Mouse (Mus musculus): ENCODE measurements at regions not wholly inside any gene's neighbourhood (a gene's known extent, or its start where the extent isn't known, plus 50 kb on each side); places are given as distances from the start of the nearest gene placed in this dataset.

DNA sequence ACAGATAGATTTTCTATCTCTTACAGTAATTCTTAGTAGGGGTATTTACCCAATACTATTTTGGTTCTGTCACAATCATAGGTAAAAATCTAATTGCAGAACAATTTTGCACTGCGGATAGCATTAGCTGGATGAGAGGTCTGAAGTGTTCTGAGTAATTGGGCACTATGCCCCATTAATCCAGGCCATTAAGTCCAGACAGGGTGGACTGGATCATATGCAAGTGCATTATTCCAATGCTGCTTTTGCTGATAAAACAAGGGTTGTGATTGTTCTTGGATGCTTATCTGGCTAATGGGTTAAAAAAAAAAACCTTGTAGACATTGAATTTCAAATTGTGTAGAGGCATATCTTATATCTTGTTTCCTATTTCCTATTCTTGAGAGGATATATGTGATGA, 1732.6 kb upstream of the Gm6569 start:
- H3K9ac ChIP-seq (ENCODE audit: low read depth, low read length): no peak overlapping the region
- ATAC-seq (replicated peaks; ENCODE audit: low FRiP score) (no peak), DNase-seq (ENCODE audit: low spot score) (no peak)
- H3K27me3 ChIP-seq (replicated peaks; ENCODE audit: control insufficient read depth, insufficient read depth, low read length): no peaks in the 10 kb centered on the region
- H3K4me3 ChIP-seq (ENCODE audit: low read depth, low read length): no peak overlapping the region
- H3K4me2 ChIP-seq: no peak overlapping the region
- no peaks in the 10 kb centered on the region for H3K36me3 ChIP-seq (ENCODE audit: control insufficient read depth, insufficient read depth, low read length)
- 76% methylated on average over 1 of the region's 1 CpGs for WGBS
- H3K27ac ChIP-seq (ENCODE audit: low read depth, low read length): no peak overlapping the region
- no peaks in the 10 kb centered on the region for H3K9me3 ChIP-seq (ENCODE audit: control insufficient read depth, low read length)
- no peaks in the 10 kb centered on the region for H3K4me1 ChIP-seq (replicated peaks; ENCODE audit: control insufficient read depth, insufficient read depth, low read length)

DNA sequence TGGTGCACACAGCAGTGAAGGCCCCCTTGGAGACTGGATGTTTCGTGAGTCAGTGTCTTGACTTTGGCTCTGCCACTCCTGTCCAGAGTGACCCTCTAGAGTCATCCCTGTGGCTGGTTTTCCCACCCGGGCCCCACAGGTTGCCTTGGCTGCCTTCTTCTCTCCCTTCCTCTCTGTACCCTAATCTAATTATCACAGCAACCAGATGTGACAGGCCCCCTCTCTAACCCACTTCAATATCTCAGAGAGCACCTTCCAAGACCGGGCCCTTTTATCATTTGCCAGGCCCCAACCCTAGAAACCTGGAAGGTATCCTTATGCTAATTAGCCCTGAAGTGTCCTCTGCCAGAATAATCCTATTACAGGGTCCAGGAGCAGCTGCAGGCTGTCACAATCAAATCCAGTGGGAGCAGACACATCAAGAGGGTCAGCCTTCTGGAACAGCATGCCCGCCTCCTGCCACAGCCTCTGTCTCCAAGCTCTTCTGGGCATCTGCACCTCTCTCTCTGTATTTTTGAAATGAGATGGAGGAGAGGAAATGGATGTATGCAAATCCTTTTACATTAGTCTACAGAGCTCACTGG, 1728.4 kb upstream of the Gm6569 start:
- DNase-seq (ENCODE audit: low spot score): no peak
- Histone ChIP-seq H3K4me2 (no peak overlapping the region), H3K27ac (ENCODE audit: low read depth, low read length) (no peak overlapping the region), H3K4me1 (replicated peaks; ENCODE audit: control insufficient read depth, insufficient read depth, low read length) (no peaks in the 10 kb centered on the region), H3K27me3 (replicated peaks; ENCODE audit: control insufficient read depth, insufficient read depth, low read length) (no peaks in the 10 kb centered on the region), H3K4me3 (ENCODE audit: low read depth, low read length) (no peak overlapping the region), H3K9ac (ENCODE audit: low read depth, low read length) (no peak overlapping the region), H3K9me3 (ENCODE audit: control insufficient read depth, low read length) (no peaks in the 10 kb centered on the region), H3K36me3 (ENCODE audit: control insufficient read depth, insufficient read depth, low read length) (no peaks in the 10 kb centered on the region)
- ATAC-seq (replicated peaks; ENCODE audit: low FRiP score): no peak
- 57% methylated on average over 4 of the region's 4 CpGs for WGBS

DNA sequence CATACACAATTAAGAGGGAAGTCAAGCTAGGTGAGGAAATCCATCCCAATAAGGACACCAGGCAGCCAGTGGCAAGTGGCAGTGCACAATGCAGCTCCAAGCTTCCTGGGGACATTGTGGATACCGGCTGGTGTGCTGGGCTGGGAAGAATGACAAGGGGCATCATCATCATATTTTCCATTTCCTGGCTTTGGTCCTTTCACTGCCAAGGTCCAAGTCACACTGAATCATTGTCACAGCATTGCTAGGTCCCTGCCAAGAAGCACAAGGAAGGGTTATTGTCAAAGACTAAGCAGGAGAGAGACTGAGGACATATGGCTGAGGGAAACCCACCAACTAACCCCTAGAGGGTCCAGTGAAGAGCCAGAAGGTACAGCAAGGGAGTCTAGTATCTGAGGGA, 1723.8 kb upstream of the Gm6569 start:
- H3K9ac ChIP-seq (ENCODE audit: low read depth, low read length): no peak overlapping the region
- no peak overlapping the region for H3K4me2 ChIP-seq
- no peak overlapping the region for H3K4me3 ChIP-seq (ENCODE audit: low read depth, low read length)
- ATAC-seq (replicated peaks; ENCODE audit: low FRiP score): no peak
- no peaks in the 10 kb centered on the region for H3K9me3 ChIP-seq (ENCODE audit: control insufficient read depth, low read length)
- H3K4me1 ChIP-seq (replicated peaks; ENCODE audit: control insufficient read depth, insufficient read depth, low read length): no peaks in the 10 kb centered on the region
- 90% methylated on average over 1 of the region's 1 CpGs for WGBS
- H3K36me3 ChIP-seq (ENCODE audit: control insufficient read depth, insufficient read depth, low read length): no peaks in the 10 kb centered on the region
- H3K27ac ChIP-seq (ENCODE audit: low read depth, low read length): no peak overlapping the region
- H3K27me3 ChIP-seq (replicated peaks; ENCODE audit: control insufficient read depth, insufficient read depth, low read length): no peaks in the 10 kb centered on the region
- no peak for DNase-seq (ENCODE audit: low spot score)

DNA sequence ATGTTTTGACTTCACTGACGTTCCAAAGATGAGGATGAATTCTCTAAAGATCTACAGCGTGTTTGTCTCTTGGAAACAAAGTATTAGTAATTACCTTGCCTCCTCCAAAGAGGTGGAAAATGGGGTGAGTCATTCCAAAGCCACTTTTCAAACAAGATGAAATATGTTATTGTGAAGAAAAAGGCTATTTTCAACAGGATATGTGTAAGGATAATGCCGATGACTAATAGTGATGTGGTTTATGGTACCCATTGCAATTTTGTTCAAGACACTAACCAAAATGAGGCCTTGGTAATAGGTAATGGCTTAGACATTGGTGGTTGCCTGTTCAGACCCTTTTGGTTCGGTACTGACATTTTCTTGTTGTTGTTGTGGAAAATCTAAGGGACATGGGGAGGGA, 1717.6 kb upstream of the Gm6569 start:
- Histone ChIP-seq H3K4me3 (ENCODE audit: low read depth, low read length) (no peak overlapping the region), H3K36me3 (ENCODE audit: control insufficient read depth, insufficient read depth, low read length) (no peaks in the 10 kb centered on the region), H3K27me3 (replicated peaks; ENCODE audit: control insufficient read depth, insufficient read depth, low read length) (no peaks in the 10 kb centered on the region), H3K9ac (ENCODE audit: low read depth, low read length) (no peak overlapping the region), H3K27ac (ENCODE audit: low read depth, low read length) (no peak overlapping the region), H3K4me1 (replicated peaks; ENCODE audit: control insufficient read depth, insufficient read depth, low read length) (no peaks in the 10 kb centered on the region), H3K9me3 (ENCODE audit: control insufficient read depth, low read length) (no peaks in the 10 kb centered on the region), H3K4me2 (no peak overlapping the region)
- DNase-seq (ENCODE audit: low spot score): no peak
- no peak for ATAC-seq (replicated peaks; ENCODE audit: low FRiP score)
- WGBS: 71% methylated on average over 4 of the region's 4 CpGs

DNA sequence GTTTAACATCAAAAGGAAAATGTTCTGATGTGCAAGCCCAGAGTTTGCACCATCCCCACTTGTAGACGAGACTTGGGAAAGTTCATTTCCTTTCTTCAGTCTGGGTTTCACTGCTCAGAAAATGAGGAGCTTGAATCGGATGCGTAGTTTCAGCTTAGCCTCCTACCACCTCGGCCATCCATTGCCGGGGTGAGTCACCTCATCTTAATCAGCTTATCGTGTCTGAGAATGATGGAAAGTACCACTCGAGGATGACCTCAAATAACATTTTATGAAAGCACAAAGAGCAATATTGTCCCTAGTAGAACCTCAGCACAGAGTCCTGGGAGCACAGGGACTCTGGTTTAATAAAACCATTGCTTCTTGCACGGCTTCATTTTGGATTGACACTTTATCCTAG, 1700.1 kb upstream of the Gm6569 start:
- 74% methylated on average over 8 of the region's 8 CpGs for WGBS
- H3K9me3 ChIP-seq (ENCODE audit: control insufficient read depth, low read length): no peaks in the 10 kb centered on the region
- DNase-seq (ENCODE audit: low spot score) (no peak), ATAC-seq (replicated peaks; ENCODE audit: low FRiP score) (no peak)
- no peaks in the 10 kb centered on the region for H3K27me3 ChIP-seq (replicated peaks; ENCODE audit: control insufficient read depth, insufficient read depth, low read length)
- no peak overlapping the region for H3K4me2 ChIP-seq
- no peak overlapping the region for H3K27ac ChIP-seq (ENCODE audit: low read depth, low read length)
- H3K36me3 ChIP-seq (ENCODE audit: control insufficient read depth, insufficient read depth, low read length): no peaks in the 10 kb centered on the region
- H3K9ac ChIP-seq (ENCODE audit: low read depth, low read length): no peak overlapping the region
- H3K4me1 ChIP-seq (replicated peaks; ENCODE audit: control insufficient read depth, insufficient read depth, low read length): no peaks in the 10 kb centered on the region
- no peak overlapping the region for H3K4me3 ChIP-seq (ENCODE audit: low read depth, low read length)

DNA sequence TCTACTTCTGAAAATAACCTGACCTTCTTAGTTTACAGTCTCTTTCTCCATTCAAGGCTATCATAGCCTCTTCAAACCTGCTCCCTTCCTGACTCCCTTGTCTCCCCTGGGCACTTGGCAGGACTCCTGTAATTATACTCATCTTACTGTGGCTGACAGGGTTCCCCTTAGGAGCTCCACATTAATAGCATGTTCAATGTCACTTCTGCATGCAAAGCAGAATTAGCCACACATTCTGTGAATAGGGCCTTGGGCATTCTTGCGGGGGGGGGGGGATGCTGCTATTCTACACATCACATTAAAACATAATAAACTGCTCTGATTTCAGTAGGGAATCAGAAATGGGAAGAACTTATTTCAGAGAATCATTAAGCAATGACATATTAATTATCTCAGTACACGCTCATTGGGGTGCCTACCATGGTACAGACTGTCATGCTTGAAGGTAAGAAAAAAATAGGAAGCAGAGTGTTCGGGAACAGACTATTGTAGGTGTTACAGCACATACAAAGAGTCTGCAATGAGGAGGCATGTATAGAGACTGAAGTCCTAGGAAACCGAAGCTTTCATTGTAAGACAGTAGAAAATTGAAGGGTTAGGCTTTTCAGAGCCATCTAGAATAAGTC, 1698.3 kb upstream of the Gm6569 start:
- H3K27me3 ChIP-seq (replicated peaks; ENCODE audit: control insufficient read depth, insufficient read depth, low read length): no peaks in the 10 kb centered on the region
- DNase-seq (ENCODE audit: low spot score) (no peak), ATAC-seq (replicated peaks; ENCODE audit: low FRiP score) (no peak)
- no peaks in the 10 kb centered on the region for H3K36me3 ChIP-seq (ENCODE audit: control insufficient read depth, insufficient read depth, low read length)
- H3K9ac ChIP-seq (ENCODE audit: low read depth, low read length): no peak overlapping the region
- no peak overlapping the region for H3K4me2 ChIP-seq
- H3K27ac ChIP-seq (ENCODE audit: low read depth, low read length): no peak overlapping the region
- H3K4me1 ChIP-seq (replicated peaks; ENCODE audit: control insufficient read depth, insufficient read depth, low read length): no peaks in the 10 kb centered on the region
- no peaks in the 10 kb centered on the region for H3K9me3 ChIP-seq (ENCODE audit: control insufficient read depth, low read length)
- no peak overlapping the region for H3K4me3 ChIP-seq (ENCODE audit: low read depth, low read length)
- WGBS: 77% methylated on average over 4 of the region's 4 CpGs

DNA sequence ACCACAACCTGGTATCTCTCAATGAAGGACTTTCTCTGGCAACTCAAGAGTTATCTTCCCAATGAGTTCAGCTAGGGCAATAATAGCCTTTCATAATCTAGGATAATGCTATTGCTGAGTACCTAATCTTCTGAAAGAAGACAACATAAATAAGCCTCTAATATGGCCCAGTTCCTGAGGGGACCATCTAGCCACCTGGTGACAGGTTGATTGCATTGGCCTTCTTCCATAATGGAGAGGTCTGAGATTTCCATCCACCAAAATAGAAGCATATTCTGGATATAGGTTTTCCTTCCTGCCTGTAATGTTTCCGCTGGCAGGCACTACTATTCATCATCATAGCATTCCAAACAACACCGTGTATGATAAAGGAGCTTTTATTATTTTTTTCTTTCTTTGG, 1694.2 kb upstream of the Gm6569 start:
- no peak for DNase-seq (ENCODE audit: low spot score)
- Histone ChIP-seq H3K27ac (ENCODE audit: low read depth, low read length) (no peak overlapping the region), H3K36me3 (ENCODE audit: control insufficient read depth, insufficient read depth, low read length) (no peaks in the 10 kb centered on the region), H3K4me2 (no peak overlapping the region), H3K4me3 (ENCODE audit: low read depth, low read length) (no peak overlapping the region), H3K4me1 (replicated peaks; ENCODE audit: control insufficient read depth, insufficient read depth, low read length) (no peaks in the 10 kb centered on the region), H3K9me3 (ENCODE audit: control insufficient read depth, low read length) (no peaks in the 10 kb centered on the region), H3K27me3 (replicated peaks; ENCODE audit: control insufficient read depth, insufficient read depth, low read length) (no peaks in the 10 kb centered on the region), H3K9ac (ENCODE audit: low read depth, low read length) (no peak overlapping the region)
- 74% methylated on average over 2 of the region's 2 CpGs for WGBS
- no peak for ATAC-seq (replicated peaks; ENCODE audit: low FRiP score)

DNA sequence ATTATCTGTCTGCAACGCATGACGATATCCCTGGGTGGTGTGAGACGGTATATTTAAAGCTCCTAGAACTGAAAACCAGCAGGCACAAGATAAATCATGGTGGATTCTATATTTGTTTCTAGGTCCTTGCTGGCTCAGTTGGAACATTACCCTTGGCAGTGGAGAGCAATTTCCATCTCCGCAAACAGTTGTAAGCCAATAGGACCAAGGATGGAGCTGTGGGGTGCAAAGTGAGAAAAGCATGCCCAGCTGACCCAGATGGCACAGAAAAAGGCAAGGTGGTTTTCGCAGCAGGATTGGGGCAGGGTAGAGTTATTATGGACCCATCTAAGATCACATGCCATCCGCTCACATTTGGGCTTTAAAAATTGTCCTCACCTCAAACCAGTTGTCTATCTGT, 1683.8 kb upstream of the Gm6569 start:
- DNase-seq (ENCODE audit: low spot score): no peak
- Histone ChIP-seq H3K4me1 (replicated peaks; ENCODE audit: control insufficient read depth, insufficient read depth, low read length) (no peaks in the 10 kb centered on the region), H3K36me3 (ENCODE audit: control insufficient read depth, insufficient read depth, low read length) (no peaks in the 10 kb centered on the region), H3K27me3 (replicated peaks; ENCODE audit: control insufficient read depth, insufficient read depth, low read length) (no peaks in the 10 kb centered on the region), H3K4me2 (no peak overlapping the region), H3K4me3 (ENCODE audit: low read depth, low read length) (no peak overlapping the region), H3K9ac (ENCODE audit: low read depth, low read length) (no peak overlapping the region), H3K27ac (ENCODE audit: low read depth, low read length) (no peak overlapping the region), H3K9me3 (ENCODE audit: control insufficient read depth, low read length) (no peaks in the 10 kb centered on the region)
- 82% methylated on average over 6 of the region's 6 CpGs for WGBS
- ATAC-seq (replicated peaks; ENCODE audit: low FRiP score): no peak

DNA sequence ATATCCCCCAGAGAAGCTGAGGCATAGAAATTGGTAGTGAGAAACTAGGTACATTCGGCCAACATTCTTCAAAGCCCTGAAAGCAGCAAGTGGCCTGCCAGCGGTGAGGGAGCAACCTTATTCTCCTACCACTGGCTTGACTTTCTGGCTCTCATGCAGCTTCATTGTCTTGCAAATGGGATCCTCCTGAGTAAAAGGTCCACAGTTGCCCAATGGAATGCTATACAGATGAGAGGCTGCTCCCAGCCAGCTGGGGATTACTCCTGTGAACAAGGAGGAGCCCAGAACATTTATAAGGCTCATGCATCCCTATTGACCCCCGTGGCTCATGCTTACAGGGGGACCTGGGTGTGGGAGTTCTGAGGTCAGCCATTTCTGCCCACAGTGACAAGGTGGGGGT, 1675.9 kb upstream of the Gm6569 start:
- H3K4me2 ChIP-seq: no peak overlapping the region
- no peaks in the 10 kb centered on the region for H3K4me1 ChIP-seq (replicated peaks; ENCODE audit: control insufficient read depth, insufficient read depth, low read length)
- H3K27me3 ChIP-seq (replicated peaks; ENCODE audit: control insufficient read depth, insufficient read depth, low read length): no peaks in the 10 kb centered on the region
- H3K36me3 ChIP-seq (ENCODE audit: control insufficient read depth, insufficient read depth, low read length): no peaks in the 10 kb centered on the region
- DNase-seq (ENCODE audit: low spot score) (no peak), ATAC-seq (replicated peaks; ENCODE audit: low FRiP score) (no peak)
- no peak overlapping the region for H3K27ac ChIP-seq (ENCODE audit: low read depth, low read length)
- no peaks in the 10 kb centered on the region for H3K9me3 ChIP-seq (ENCODE audit: control insufficient read depth, low read length)
- H3K9ac ChIP-seq (ENCODE audit: low read depth, low read length): no peak overlapping the region
- H3K4me3 ChIP-seq (ENCODE audit: low read depth, low read length): no peak overlapping the region
- 64% methylated on average over 3 of the region's 3 CpGs for WGBS

Data from liver, embryonic 11.5 days (tissue).